Mouse (Mus musculus) liver (tissue): ENCODE measurements around the gene Mtfr2.
A peak's percentile ranks its signal among the peaks of the same experiment; 100 is the strongest.

Source experiments
- DNase-seq: peaks from one replicate; pipeline ENCODE4 v3.0.0-alpha.2; 2020; ENCODE audit warnings: mixed read lengths

Mtfr2 gene

DNA sequence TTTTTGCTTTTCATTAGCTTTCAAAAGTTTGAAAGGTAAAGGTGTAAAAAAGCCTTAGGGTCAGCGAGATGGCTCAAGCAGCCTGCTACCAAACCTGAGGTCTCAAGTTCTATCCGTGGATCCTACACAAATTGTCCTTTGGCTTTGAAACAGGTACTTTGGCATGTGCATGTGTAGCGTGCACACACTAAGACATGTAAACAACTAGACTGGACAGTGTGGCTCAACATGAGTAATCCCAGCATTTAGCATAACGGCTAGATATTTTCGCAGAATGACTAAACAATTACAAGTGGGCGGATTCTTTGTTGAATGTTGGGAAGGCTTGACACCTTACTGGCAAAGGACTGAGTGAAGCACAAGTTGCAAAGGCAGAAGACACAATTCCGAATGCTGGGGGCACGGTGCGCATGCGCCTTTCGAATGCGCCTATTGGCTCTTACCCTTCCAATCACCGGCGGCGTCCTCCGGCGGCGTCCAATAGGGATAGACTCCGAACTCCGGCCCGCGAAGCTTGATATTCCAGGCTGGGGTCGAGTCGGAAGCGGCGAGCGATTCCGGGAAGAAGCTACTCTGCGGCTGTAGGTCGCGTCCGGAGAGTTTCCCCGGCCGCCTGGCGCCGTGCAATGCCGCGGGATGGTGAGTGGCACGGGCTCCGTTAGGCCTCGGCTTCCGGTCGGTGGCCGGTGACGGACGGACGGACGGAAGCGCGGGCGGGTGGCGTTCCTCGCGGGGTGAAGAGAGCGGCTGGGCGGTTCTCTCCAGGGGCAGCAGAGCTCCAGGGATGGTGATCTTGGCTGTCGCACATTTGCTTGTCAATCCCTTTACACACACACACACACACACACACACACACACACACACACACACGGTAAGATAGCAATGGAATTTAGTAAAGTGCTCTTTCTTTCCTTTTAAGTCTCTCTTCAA, at the start of gene Mtfr2:
Gene Mtfr2, plus strand, starts transcription at position 486 of the 930 bp plus-strand sequence.
- peak; percentile 97 for DNase-seq

GRCm38 (mm10) chr10:20298152-20298920, 49.2 kb upstream of the Mtfr2 start:
- no peak for DNase-seq

GRCm38 (mm10) chr10:20299114-20299513, 48.5 kb upstream of the Mtfr2 start:
- DNase-seq: no peak

DNA sequence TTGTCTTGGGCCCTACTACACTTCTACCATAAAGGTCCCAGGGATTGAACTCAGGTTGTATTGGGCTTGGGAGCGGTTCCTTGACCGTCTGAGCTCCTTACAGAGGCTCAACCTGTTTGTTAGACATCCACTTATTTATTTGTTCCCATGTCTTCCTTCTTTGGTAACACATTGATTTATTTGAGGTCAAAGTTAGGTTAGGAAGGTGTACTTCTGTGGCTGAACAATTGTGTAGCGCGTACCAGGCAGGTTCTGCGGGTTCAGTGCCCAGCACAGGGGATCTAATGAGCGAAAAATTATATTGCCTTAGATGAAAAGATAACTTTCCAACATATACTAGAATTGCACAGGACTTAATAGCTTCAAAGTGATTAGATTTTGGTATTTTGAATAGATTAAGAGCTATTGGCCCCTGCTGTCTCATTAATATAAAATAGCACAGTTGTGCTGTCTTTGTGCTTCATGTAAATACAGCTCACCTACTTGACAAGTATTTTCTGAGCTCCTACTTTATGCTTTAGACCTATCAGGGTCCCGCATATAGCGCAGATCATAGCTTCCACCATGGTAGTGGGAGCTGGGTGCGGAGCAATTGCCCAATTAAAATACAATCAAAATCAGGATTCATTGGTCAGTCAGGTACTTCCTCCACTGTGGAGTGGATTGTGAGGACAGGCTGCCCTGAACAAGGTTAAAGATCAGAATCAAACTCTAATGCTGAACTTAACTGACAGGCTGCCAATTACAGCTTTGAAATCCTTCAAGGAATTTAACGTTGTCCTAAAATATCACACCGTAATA, 36.4 kb upstream of the Mtfr2 start:
- peak; percentile 6 for DNase-seq

GRCm38 (mm10) chr10:20311918-20312735, 35.4 kb upstream of the Mtfr2 start, which contains the start of gene Bclaf1:
TSS of gene Bclaf1 (plus strand) at chr10:20312469.
- DNase-seq: peak; percentile 100

DNA sequence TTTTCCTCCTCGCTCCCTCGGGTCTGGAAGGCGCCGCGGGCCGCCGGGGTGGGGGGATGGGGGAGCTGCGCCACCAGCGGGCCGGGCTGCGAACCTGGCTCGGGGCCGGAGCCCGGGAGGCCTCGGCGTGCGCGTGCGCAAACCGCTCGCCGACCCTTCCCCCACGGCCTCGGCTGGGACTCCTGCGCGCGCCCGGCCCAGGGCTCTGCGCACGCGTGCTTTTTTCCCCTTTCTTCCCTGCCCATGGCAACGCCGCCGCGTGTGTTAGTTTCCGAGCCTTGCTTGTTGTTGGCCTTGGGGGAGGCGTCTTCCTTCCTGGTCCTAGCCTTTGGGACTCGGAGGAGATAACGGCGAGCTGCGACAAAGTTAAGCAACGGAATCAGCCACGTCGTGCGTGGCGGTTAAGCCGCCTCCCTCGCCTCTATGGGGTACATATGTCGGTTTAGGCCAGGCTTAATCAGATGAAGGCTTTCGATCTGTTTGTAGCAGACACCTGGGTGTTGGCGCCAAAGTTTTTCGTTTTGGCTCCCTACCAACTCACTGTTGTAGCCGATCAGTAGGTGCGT, 34.8 kb upstream of the Mtfr2 start:
- DNase-seq: peak; percentile 86

DNA sequence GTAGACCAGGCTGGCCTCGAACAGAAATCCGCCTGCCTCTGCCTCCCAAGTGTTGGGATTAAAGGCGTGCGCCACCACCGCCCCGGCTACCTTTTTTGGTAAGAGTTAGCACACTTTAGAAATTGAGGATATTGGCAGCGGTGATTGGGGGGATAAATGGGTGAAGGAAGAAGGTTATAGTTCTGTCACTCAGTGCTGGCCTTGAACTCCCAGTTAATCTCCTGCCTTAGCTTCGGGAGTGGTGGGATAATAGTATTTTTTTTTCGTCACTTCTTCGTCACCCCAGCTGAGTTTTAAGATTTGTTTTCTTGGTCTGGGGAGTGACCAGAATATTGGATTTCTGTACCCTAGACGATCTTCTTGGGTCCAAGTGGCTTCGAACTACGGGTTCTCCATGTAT, 34.1 kb upstream of the Mtfr2 start:
- no peak for DNase-seq

DNA sequence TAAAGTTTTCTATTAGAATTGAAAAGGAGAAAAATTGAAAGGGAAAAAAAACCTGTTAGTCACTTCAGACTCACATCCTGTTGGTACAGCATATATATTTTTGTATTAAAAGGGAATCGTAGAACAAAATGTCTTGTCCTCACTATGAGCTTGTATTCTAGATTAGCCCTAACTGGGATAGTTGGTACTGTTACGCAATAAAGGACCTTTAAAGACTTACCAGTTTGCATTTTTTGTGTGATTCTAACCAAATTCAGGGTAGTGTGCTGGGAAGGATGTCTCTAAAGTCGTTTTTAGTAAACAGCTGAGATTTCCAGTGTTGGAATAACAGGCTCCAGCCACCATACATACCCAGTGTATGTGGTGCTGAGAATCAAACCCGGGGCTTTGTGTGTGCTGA, 33.6 kb upstream of the Mtfr2 start:
- no peak for DNase-seq

DNA sequence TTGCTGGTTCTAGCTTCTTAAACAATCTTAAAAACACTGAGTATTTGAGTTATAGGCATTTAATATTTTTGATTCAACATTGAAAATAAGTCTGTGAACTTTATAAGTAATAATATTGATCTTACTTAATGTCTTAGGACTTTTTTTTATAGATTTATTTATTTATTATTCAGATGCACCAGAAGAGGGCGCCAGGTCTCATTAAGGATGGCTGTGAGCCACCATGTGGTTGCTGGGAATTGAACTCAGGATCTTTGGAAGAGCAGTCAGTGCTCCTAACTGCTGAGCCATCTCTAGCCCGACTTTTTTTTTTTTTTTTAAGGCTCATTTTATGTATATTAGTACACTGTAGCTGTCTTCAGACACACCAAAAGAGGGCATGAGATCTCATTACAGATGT, 32.8 kb upstream of the Mtfr2 start:
- peak; percentile 24 for DNase-seq

GRCm38 (mm10) chr10:20317466-20317865, 30.1 kb upstream of the Mtfr2 start:
- DNase-seq: peak; percentile 41

DNA sequence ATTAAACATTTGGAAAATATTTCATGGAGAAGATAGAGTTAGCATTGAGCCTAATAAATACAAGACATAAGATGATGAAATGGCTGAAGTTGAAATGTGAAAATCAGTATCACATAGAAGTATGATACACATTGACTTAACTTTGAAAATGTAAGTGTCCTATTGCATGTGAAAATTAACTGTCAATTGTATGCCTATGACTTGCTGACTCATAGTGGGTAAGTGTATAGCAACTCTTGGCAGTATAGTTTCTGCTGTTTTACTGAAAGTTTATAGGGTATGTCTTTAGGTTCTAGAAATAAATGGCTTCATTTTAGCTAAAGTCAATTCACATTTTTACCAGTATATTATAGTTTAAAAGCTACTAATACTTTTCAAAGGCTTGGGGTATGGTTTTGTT, 21.3 kb upstream of the Mtfr2 start:
- no peak for DNase-seq

DNA sequence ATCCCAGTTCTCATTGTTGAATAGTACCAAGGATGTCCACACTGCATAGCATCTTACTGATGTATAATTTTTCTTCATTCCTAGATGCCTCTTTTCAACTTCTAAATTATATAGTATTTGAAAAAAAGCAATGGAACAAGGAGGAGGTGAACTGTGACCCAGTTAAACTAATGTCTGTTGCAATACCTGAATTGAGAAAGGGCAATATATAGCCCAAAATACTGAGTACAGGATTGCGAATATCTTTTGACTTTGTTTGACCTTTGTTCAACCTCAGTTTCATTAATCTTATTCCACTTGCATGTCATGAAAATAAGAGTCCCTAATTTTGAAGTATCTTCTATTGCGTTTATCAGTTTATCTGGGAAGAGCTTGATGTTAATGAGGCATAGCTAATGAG, 16.3 kb upstream of the Mtfr2 start:
- DNase-seq: no peak

- no peak for DNase-seq
Measured at GRCm38 (mm10) chr10:20337872-20338271, 9.7 kb upstream of the Mtfr2 start.

DNA sequence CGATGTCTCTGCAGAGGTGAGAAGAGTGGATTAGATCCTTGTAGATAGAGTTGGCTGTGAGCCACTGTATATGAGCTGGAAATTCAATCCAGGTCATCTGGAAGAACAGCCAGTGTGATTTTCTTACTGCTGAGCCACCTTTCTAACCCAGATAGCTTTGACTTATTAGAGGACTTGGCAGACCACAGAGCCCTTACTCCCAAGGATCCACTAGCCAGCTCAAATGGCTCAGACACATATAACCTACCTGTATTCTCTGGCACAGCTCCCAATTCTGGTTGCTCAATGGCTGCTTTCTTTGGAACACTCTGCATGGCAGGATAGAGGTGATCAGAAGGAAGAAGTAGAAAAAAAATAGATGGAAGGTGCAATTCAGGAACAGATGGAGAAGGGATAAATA, 1.8 kb upstream of the Mtfr2 start:
- no peak for DNase-seq

DNA sequence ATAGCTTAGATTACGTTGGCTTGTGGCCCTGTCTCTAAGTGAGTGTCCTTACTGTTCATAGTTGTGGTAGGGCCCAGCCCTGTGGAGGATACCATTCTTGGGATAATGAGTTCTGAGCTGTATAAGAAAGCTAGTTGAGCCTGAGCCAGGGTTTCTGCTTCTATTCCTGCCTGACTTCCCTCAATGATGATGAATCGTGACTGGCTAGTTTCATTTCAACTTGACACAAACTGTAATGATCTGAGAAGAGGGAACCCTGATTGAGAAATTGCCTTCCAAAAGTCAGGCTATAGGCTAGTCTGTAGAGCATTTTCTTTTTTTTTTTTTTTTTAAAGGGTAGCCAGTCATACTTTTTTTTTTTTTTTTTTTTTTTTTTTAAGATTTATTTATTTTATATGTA, 1.3 kb downstream of the Mtfr2 start:
- DNase-seq: no peak

DNA sequence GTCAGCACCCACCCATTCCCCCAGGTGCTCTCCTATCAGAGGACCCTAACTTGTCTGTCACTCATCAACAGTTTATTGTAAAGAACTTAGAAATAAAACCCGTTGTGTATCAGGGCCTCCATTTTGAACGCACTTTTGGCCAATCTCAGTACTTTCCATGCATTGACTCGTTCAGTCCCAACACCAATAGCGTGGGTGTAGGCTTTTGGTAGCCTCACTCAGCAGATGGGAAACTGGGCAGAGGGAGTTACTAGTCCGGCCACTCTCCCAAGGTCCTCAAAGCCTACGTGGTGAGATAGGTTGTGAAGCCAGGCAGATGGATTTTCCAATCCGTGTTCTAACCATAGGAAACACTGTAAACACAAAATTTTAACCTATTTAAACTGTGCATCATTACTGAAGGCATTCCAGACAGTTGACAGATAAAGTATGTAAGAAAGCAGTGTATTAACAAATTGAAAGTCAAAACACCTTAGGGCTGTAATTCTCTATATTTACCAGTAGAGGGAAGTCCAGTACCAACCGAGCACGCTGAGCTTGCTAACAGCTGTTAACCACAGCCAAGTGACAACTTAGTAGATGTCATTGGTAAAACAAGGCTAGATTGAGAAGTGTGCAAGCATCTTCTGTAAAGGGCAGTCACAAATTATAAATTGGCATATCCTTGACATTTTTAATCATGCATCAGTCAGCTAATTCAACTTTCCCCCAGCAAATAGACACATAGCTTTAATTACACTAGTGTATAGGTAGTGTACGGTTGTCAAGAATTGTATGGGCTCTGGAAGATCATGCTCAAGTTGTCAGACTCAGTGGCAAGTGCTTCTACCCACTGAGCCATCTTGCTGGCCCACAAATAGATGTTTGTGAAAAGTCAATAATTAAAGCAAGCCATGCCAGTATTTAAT, 14.2 kb downstream of the Mtfr2 start:
- DNase-seq: peak; percentile 10

DNA sequence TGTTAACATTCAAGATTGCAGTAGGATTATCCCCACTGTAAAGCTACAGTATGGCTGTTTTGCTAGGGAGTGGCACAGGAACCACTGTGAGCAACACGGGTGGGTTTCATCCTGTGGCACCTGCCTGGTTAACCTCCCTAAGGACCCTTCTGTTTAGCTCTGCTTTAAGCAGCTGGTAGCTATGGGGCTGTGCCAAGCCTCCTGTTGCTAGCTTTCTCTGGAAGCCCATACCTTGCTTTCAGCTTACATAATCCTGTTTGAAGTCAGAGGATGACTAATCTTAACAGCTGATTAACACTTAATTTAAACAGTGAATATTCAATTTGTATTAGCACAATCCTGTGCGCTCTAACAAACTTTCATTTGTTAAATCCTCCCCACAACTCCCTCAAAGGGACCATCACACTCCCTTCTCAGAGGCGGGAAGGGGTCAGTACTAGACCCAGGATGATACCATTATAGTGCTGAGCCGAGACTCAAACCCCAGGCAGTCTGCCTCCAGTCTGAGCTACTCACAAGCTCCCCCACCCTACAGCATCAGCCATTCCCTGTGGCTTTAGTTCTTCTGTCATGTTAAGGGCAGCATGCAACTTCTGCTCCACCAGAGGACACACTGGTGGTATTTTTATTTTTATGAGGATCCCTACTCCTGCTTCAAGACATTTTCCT, 15.0 kb downstream of the Mtfr2 start:
- DNase-seq: no peak

DNA sequence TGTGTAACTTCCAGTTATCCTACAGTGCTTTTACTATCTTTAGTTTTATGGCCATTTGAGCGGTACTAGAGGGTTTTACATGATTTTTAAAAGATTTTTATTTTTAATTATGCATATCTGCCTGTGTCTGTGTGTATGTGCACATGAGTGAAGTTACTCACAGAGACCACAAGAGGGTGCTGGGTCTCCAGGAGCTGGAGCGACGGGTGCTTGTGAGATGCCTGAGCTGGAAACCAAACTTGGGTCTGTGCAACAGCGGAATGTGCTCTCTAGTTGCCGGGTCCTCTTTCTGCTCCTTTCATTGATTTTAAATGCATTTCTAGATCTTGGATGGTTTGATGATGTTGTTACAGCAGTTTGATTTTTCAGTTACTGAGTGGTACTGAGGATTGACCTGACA, 24.5 kb downstream of the Mtfr2 start:
- DNase-seq: no peak

DNA sequence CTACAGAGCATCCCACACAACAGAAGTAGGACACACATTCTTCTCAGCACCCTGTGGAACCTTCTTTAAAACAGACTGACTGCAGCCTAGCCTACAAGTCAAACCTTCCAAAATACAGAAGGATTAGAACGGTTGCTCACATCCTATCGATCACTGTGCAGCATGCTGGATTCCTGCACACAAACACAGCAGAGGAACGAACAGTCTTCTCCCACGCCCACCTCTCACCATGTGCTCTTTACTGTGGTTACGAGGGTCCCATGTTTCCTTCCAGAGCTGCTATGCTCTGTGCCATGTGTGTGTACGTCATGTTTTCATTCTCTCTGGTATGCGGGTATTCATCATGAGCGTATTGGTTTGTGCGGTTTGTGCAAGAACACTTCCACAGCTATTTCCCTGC, 30.1 kb downstream of the Mtfr2 start:
- no peak for DNase-seq
